Comparison of ENCODE assay signal across 13 mouse cellular contexts in genomic region chr13:111194337-111194736, GRCm38 (mm10).
DNase-seq lines count a peak whose midpoint lies in the region; ATAC-seq lines count a peak whose summit lies in the region.
"Had no signal": no experiment of that assay in that cellular context is flagged by ENCODE, and none has a peak within 500 bp of the region (broad histone marks: within the 10 kb centered on the region; RNA-seq: fewer than 3 reads in every experiment).

No protein-coding gene starts in this region.

- no peak overlapping the region for H3K4me3 ChIP-seq in hindbrain, embryonic 16.5 days (ENCODE audit: low read length)
- no peak overlapping the region for H3K4me3 ChIP-seq in hindbrain, embryonic 10.5 days
- no peak overlapping the region for H3K4me3 ChIP-seq in neural tube, embryonic 15.5 days (replicated peaks)
- H3K4me3 ChIP-seq: hindbrain, embryonic 13.5 days; myocyte had no signal

- no peaks in the 10 kb centered on the region for H3K27me3 ChIP-seq in hindbrain, embryonic 16.5 days (replicated peaks; ENCODE audit: control insufficient read depth, insufficient read depth, low read length)
- no peaks in the 10 kb centered on the region for H3K27me3 ChIP-seq in hindbrain, embryonic 10.5 days (ENCODE audit: insufficient read depth, poor library complexity, severe bottlenecking)
- H3K27me3 ChIP-seq in neural tube, embryonic 15.5 days (replicated peaks), result no peaks in the 10 kb centered on the region
- H3K27me3 ChIP-seq: hindbrain, embryonic 13.5 days had no signal

- H3K4me1 ChIP-seq in hindbrain, embryonic 16.5 days (ENCODE audit: control insufficient read depth, insufficient read depth, low read depth, low read length), result peaks cover 2% of the 10 kb centered on the region; the same call in 1 of the 2 replicates
- no peaks in the 10 kb centered on the region for H3K4me1 ChIP-seq in hindbrain, embryonic 10.5 days (replicated peaks)
- H3K4me1 ChIP-seq in neural tube, embryonic 15.5 days, result peaks cover 10% of the 10 kb centered on the region

- H3K9ac ChIP-seq in hindbrain, embryonic 16.5 days (ENCODE audit: low read depth, low read length), result no peak overlapping the region
- no peak overlapping the region for H3K9ac ChIP-seq in neural tube, embryonic 15.5 days (replicated peaks)
- H3K9ac ChIP-seq: hindbrain, embryonic 13.5 days had no signal

- H3K36me3 ChIP-seq in hindbrain, embryonic 16.5 days (ENCODE audit: control insufficient read depth, insufficient read depth, low read length), result no peaks in the 10 kb centered on the region
- no peaks in the 10 kb centered on the region for H3K36me3 ChIP-seq in hindbrain, embryonic 10.5 days
- H3K36me3 ChIP-seq in neural tube, embryonic 15.5 days, result no peaks in the 10 kb centered on the region
- H3K36me3 ChIP-seq: hindbrain, embryonic 13.5 days had no signal

- H3K9me3 ChIP-seq in hindbrain, embryonic 16.5 days (ENCODE audit: control insufficient read depth, low read length), result no peaks in the 10 kb centered on the region
- H3K9me3 ChIP-seq in hindbrain, embryonic 10.5 days, result no peaks in the 10 kb centered on the region
- no peaks in the 10 kb centered on the region for H3K9me3 ChIP-seq in neural tube, embryonic 15.5 days (replicated peaks)
- H3K9me3 ChIP-seq: hindbrain, embryonic 13.5 days had no signal

- peak; percentile 63 for ATAC-seq in hindbrain, embryonic 16.5 days
- ATAC-seq in neural tube, embryonic 15.5 days (ENCODE audit: low FRiP score), result peak; percentile 80
- no peak for ATAC-seq in granulocyte monocyte progenitor cell, adult 5-6 weeks (replicated peaks; ENCODE audit: poor library complexity, severe bottlenecking)

- H3K4me2 ChIP-seq in hindbrain, embryonic 16.5 days (ENCODE audit: low read length), result no peak overlapping the region
- no peak overlapping the region for H3K4me2 ChIP-seq in neural tube, embryonic 15.5 days
- H3K4me2 ChIP-seq: hindbrain, embryonic 13.5 days had no signal

- no peak overlapping the region for H3K27ac ChIP-seq in hindbrain, embryonic 16.5 days (ENCODE audit: low read depth, low read length)
- H3K27ac ChIP-seq in hindbrain, embryonic 10.5 days, result no peak overlapping the region
- H3K27ac ChIP-seq in neural tube, embryonic 15.5 days (replicated peaks), result 0 out of 2 replicates have a peak overlapping the region, but pooled peaks have one; percentile 8
- H3K27ac ChIP-seq: hindbrain, embryonic 13.5 days had no signal

- no peak for DNase-seq in hindbrain, embryonic 10.5 days (ENCODE audit: low spot score)
- peak; percentile 32 for DNase-seq in right cerebral cortex, adult 18-20 months
- DNase-seq in right cerebral cortex, postnatal 4 days, result no peak
- peak; percentile 39 for DNase-seq in telencephalon, adult 2 months (ENCODE audit: low read depth, low spot score)
- no peak for DNase-seq in adrenal gland, postnatal 36 days
- DNase-seq: kidney, postnatal 14 days; lung, postnatal 4 days; thymus, postnatal 36 days had no signal

- WGBS in hindbrain, embryonic 16.5 days, result 38% methylated on average over 7 of the region's 7 CpGs
- 83% methylated on average over 7 of the region's 7 CpGs for WGBS in hindbrain, embryonic 10.5 days
- WGBS in neural tube, embryonic 15.5 days, result 17% methylated on average over 7 of the region's 7 CpGs

Comparison
In these comparisons a context has a peak if more than half of its experiments do, and no peak if none do; other contexts are left out.
1. DNase-seq: peak in right cerebral cortex, adult 18-20 months (single experiment) and telencephalon, adult 2 months (single experiment); none in hindbrain, embryonic 10.5 days (single experiment), right cerebral cortex, postnatal 4 days (single experiment) and adrenal gland, postnatal 36 days (0 of 2).